Mouse (Mus musculus): ENCODE measurements around the gene Slc13a5.

- no peak for TF ChIP-seq CTCF (conservative IDR thresholded peaks at IDR 0.05; ENCODE audit: low read length)
- no peak for TF ChIP-seq NANOG (IDR thresholded peaks at IDR 0.05; ENCODE audit: borderline replicate concordance, low read length)
- no peak for TF ChIP-seq POU5F1 (IDR thresholded peaks at IDR 0.05; ENCODE audit: borderline replicate concordance, low read length)
These were observed 52.2 kb downstream of the Slc13a5 start for GRCm38 (mm10) chr11:72214591-72215409.

Measured in E14TG2a.4 (cell line).